Mouse (Mus musculus) lung, postnatal 4 days (tissue): ENCODE results near the gene Clic6.

Experiments
- DNase-seq, 2 experiments: peaks; one replicate each; pipeline ENCODE4 v3.0.0; 2021

Clic6 gene

GRCm38 (mm10) chr16:92535258-92535657 lies 49.7 kb downstream of the Clic6 start:
- DNase-seq, result no peak

- DNase-seq, result no peak
Measured at GRCm38 (mm10) chr16:92538356-92538755, 52.8 kb downstream of the Clic6 start.

DNA sequence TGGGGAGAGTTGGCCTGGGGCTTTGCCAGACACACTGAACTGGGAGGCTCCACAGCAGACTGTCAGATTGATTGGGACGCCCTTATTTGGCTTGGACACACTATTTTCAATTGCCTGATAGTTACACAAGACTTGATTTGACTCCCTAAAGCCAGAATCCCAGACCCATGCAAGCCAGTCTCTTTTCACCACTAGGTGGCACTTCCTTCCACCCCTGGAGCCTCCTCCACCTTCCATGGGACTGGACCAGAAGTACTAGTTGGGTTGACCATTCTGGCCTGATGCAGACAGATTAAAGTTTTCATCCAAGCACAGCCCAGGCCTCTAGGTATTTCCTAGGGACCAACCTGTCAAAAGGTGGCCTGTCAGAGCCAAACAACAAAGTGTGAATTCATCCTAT lies 58.7 kb downstream of the Clic6 start:
- DNase-seq, result peak; percentile 42 to 57

DNA sequence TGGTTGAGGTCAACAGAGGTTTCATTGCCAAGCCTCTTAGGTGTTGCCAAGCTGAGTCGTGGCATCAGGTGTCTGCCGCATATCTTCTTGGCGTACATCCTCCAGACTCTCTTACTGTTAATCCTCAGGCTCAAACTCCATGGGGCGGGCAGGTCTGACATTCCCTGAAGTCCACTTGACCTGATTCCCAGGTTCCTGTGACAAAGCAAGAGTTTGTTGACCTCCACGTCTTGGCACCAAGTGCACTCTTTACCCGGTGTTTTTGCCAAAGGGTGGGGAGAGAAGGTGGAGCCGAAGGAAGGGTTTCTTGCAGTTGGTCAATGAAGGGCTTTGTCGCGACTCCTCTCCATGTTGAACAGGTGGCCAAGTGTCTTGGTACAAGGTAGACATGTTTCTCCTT lies 63.1 kb downstream of the Clic6 start:
- DNase-seq, result peak; percentile 24 to 46

DNA sequence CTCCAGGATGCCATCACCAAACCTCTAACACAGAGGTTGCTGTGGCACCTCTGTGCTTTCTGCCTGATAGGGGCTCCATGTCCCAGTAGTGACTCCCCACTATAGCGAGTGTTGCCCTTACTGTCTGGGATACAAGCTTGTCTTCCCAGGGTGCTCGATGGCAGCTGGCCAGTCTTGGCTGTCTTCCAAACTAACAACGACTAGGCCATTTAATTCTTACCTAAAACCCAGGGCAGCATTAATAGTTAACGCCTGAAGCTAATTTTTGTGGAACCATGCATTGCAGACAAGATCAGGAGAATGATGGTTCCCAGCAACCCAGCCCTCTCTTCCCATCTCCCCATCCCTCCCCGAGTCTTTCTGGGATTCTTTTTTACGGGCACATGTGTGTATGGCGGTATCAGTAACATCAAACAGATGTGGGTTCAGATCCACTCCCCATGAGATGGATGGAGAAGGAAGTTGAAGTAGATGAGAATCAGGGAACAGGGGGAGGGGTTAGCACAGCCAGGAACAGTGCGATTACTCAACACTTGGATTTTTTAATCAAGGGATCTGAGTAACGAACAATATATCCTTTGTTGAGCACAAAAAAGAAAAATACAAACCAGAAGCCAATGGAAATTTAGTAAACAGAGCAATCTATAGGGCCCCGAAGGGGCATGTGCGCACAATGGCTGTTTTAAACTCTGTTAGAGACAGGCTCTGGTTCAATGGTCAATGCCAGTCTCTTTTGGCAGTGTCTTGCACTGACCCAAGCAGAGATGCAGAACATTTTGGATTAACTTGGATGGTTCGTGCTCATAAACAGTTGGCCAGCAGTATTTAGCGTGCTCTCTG lies 66.0 kb downstream of the Clic6 start:
- DNase-seq, result no peak

DNA sequence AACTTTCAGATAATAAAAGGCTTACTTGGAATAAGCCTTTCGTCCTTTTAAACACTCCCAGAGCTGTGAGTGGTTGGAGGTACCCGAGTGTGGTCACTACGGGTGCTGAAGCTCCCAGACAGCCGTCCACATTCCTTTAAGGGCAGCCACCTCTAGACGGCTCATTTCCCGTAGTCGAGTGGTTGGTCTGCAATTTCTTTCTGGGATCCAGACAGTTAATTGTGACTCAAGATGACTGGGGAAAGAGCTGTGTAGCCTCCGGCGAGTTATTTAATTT lies 66.5 kb downstream of the Clic6 start:
- no peak for DNase-seq

DNA sequence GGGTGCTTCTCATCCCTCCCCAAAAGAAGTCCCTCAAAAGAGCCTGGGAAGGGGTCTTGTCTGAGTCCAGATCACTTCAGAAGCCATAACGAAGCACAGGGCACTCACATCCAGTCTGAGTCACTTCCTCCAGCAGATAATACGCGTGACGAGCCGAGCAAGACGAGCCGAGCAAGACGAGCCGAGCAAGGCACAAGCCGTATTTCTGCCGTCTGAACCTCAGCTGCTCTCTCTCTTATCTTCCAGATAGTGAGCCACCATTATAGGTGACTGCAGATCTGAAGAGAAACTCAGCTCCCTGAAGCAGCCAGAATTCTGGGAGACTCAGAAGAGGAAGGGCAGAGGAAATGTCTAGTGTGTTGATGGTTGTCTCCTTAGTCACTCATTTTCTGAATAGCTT lies 67.3 kb downstream of the Clic6 start:
- no peak for DNase-seq

GRCm38 (mm10) chr16:92555051-92555450 lies 69.5 kb downstream of the Clic6 start:
- no peak for DNase-seq

DNA sequence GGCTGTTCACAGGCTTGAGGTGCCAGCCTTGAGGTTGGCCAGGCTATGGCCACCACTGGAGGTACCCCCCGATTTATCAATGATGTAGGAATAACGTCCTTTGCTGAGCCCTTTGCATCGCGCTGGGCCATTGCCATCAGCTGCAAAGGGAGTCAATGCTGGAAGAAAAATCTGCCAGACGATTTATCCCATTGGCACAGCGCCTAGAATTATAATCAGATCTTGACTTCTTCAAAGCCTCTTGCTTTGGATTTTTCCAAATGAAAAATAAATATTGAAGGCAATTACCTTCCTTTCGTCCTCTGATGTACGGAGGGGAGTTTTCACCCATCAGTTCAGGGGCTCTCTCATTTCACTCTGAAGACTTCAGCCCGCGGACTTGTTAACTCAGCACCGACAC lies 79.8 kb downstream of the Clic6 start:
- no peak for DNase-seq

- DNase-seq, result peak; percentile 78 to 88
Measured at GRCm38 (mm10) chr16:92565708-92566107, 80.2 kb downstream of the Clic6 start.

DNA sequence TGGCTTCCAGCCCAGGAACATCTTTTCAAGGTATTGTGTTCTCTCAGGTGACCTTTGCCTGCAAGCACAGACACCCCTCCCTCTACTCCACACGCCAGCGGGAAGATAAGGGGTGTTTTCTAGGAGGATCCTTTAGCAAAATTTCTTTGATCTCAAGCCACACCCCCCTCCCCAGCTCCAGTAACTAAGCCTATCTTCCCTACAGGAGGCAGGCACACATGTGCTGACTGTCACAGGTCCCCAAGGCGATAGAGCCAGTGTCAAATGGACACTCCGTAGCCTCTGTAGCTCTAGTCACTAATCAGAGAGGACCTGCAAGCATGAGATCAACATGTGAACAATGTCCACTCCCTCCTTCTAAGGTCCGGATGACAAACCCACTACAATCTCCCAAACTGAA lies 80.6 kb downstream of the Clic6 start:
- no peak for DNase-seq

DNA sequence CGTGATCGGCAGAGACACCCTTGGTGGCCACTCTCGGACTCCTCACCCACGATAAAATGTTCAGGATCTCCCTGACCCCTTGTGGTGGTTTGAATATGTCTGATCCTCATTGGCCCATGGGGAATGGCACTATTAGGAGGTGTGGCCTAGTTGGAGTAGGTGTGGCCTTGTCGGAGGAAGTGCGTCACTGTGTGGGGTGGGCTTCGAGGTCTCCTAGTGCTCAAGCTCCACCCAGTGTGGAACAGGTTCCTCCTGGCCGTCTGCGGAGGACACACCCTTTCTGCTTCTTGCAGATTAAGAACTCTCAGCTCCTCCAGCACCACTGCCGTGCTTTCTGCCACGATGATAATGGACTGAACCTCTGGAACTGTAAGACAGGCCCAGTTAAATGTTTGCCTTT lies 85.7 kb downstream of the Clic6 start:
- peak in 1 of 2 experiments; percentile 37 for DNase-seq

DNA sequence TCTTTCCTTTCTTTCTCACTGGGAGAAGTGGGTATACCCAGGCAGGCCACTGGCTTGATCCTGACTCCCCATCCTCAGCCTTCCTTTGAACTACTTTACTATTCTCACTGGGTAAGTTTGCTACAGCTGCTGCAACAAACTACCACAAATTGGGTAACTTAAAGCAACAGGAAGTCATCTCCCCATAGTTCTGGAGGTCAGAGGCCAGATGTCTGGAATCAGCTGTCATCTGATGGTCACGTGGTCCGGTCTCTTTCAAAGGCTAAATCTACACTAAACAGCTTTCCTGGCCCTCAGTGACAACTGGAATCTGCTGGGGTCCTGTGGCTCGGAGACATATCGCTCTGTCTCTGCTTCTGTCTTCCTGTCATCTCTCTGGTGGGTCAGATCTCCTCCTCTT lies 87.7 kb downstream of the Clic6 start:
- DNase-seq, result peak; percentile 35 to 41

GRCm38 (mm10) chr16:92575792-92576191 lies 90.3 kb downstream of the Clic6 start:
- DNase-seq, result no peak

- no peak for DNase-seq
Measured at GRCm38 (mm10) chr16:92577381-92577780, 91.8 kb downstream of the Clic6 start.

DNA sequence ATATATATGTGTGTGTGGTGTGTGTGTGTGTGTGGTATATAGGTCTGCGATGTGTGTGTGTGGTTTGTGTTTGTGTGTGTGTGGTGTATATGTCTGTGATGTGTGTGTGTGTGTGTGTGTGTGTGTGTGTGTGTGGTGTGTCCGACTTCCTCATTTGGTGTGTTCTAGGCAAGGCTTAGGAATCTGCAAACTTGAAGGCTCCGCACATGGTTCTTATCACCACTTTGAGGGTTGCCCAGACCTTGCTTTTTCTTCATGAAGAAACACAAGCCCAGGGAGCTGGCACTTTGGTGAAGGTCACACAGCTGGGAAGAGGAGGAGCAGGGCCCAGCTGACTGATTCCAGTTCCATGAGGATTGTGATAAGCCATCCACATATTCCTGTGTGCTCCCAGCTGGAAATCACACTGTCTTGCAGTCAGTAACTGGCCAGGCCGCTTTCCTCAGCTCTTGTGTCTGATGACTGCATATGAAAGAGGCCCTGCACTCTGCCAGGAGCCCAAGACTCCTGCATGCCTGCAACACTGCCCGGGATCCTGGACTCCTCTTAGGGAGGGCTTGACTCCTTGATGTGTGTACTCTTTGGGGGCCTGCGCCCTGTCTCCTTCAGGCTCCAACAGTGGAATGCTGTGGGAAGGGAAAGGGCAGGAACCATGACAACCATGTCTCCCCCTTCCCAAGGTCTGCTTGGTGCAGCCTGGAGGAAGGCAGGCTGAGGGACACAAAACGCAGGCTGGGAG lies 93.5 kb downstream of the Clic6 start:
- no peak for DNase-seq

- DNase-seq, result no peak
Measured at GRCm38 (mm10) chr16:92580981-92581380, 95.4 kb downstream of the Clic6 start.

GRCm38 (mm10) chr16:92581767-92582166 lies 96.2 kb downstream of the Clic6 start:
- DNase-seq, result no peak

- no peak for DNase-seq
Measured at GRCm38 (mm10) chr16:92587836-92588235, 102.3 kb downstream of the Clic6 start.
